Mouse (Mus musculus) liver, adult 10 weeks (tissue): ENCODE measurements around the gene Nanos2. TPM values are rescaled to one million over a fixed set of nuclear protein-coding genes. Genes with fewer than 3 reads are reported as not detected.

Experiments
- polyA plus RNA-seq: library from polyadenylated mRNA; stranded (reverse); fragments of 350-450 nt; fragmentation: Illumina TruSeq; extraction: RNeasy Lipid Tissue Mini Kit (QIAGEN cat#74804); gene quantifications from one replicate; pipeline ENCODE4 v1.2.3, GENCODE M21; 2014; ENCODE audit warnings: low read depth, low replicate concordance

The Nanos2 gene
- not detected for polyA plus RNA-seq

GRCm38 (mm10) chr7:18987100-18987499 lies at the start of gene Nanos2:
TSS of gene Nanos2 (plus strand) at chr7:18987400.

GRCm38 (mm10) chr7:18990601-18991295 lies 3.5 kb downstream of the Nanos2 start, which contains the start of gene Mypop:
TSS of gene Mypop (plus strand) at chr7:18991245.

GRCm38 (mm10) chr7:19003902-19004630 lies 16.9 kb downstream of the Nanos2 start, which contains the start of gene Irf2bp1:
TSS of gene Irf2bp1 (plus strand) at chr7:19004044.

GRCm38 (mm10) chr7:19023357-19023814 lies 36.2 kb downstream of the Nanos2 start, which contains the start of gene Foxa3:
TSS of gene Foxa3 (minus strand) at chr7:19023538.

GRCm38 (mm10) chr7:19024096-19024506 lies 36.9 kb downstream of the Nanos2 start, which contains the start of gene Sympk:
TSS of gene Sympk (plus strand) at chr7:19024377.

Other genes with a start within 250 kb of the Nanos2 start
- not detected for gene Psg19, start 188.9 kb upstream of the Nanos2 start, polyA plus RNA-seq
- gene Psg17, start 165.8 kb upstream of the Nanos2 start, polyA plus RNA-seq: not detected
- 1.0 TPM for gene Mill2, start 147.4 kb upstream of the Nanos2 start, polyA plus RNA-seq
- gene Pglyrp1, start 116.1 kb upstream of the Nanos2 start, polyA plus RNA-seq: not detected
- 2.1 TPM for gene Ccdc61, start 77.0 kb upstream of the Nanos2 start, polyA plus RNA-seq
- 0.08 TPM for gene Nova2, start 61.5 kb upstream of the Nanos2 start, polyA plus RNA-seq
- not detected for gene Mypop, start 3.8 kb downstream of the Nanos2 start, polyA plus RNA-seq
- gene Irf2bp1, start 16.6 kb downstream of the Nanos2 start, polyA plus RNA-seq: 1.2 TPM
- gene Foxa3, start 36.1 kb downstream of the Nanos2 start, polyA plus RNA-seq: 12.5 TPM
- 3.7 TPM for gene Sympk, start 37.0 kb downstream of the Nanos2 start, polyA plus RNA-seq
- not detected for gene Rsph6a, start 67.3 kb downstream of the Nanos2 start, polyA plus RNA-seq
- 0.72 TPM for gene Dmwd, start 88.8 kb downstream of the Nanos2 start, polyA plus RNA-seq
- gene Dmpk, start 96.4 kb downstream of the Nanos2 start, polyA plus RNA-seq: 2.7 TPM
- gene Six5, start 107.2 kb downstream of the Nanos2 start, polyA plus RNA-seq: 0.45 TPM
- gene Gm4969, start 131.0 kb downstream of the Nanos2 start, polyA plus RNA-seq: not detected
- 0.26 TPM for gene Fbxo46, start 132.5 kb downstream of the Nanos2 start, polyA plus RNA-seq
- 5.7 TPM for gene Qpctl, start 161.9 kb downstream of the Nanos2 start, polyA plus RNA-seq
- 1.4 TPM for gene Snrpd2, start 162.3 kb downstream of the Nanos2 start, polyA plus RNA-seq
- not detected for gene Gipr, start 178.7 kb downstream of the Nanos2 start, polyA plus RNA-seq
- 0.19 TPM for gene Eml2, start 189.0 kb downstream of the Nanos2 start, polyA plus RNA-seq
- gene Gpr4, start 225.1 kb downstream of the Nanos2 start, polyA plus RNA-seq: 0.34 TPM
- gene Opa3, start 240.9 kb downstream of the Nanos2 start, polyA plus RNA-seq: 10.4 TPM